Mouse (Mus musculus) limb, embryonic 13.5 days (tissue): Measurements from ENCODE around the gene Fbxl14. TPM values are rescaled to one million over a fixed set of nuclear protein-coding genes. Genes with fewer than 3 reads are reported as not detected.

Experiments used
- ATAC-seq: fragments of 200-750 bp; cut with Nextera tagmentation; 2 replicates; pipeline ENCODE4 v1.8.0; 2017; ENCODE audit warnings: low read depth, moderate number of reproducible peaks, moderate TSS enrichment; ENCODE audit not compliant: low FRiP score
- H3K27ac ChIP-seq: fragments of 300-500 bp; sonication (generic); 2 replicates; pipeline ENCODE4 v1.5.1; 2015; ENCODE audit warnings: inconsistent platforms, mild to moderate bottlenecking, moderate library complexity
- H3K27me3 ChIP-seq: fragments of 300-500 bp; sonication (generic); 2 replicates; pipeline ENCODE4 v1.6.1; 2015; ENCODE audit warnings: mild to moderate bottlenecking, inconsistent platforms
- H3K36me3 ChIP-seq: fragments of 300-500 bp; sonication (generic); 2 replicates; pipeline ENCODE4 v1.6.1; 2015; ENCODE audit warnings: inconsistent platforms, mild to moderate bottlenecking, moderate library complexity
- H3K4me1 ChIP-seq: fragments of 300-500 bp; sonication (generic); 2 replicates; pipeline ENCODE4 v1.6.1; 2015; ENCODE audit warnings: inconsistent platforms
- H3K4me2 ChIP-seq: fragments of 300-500 bp; sonication (generic); replicated peaks from 2 replicates; pipeline ENCODE4 v1.6.1; 2015; ENCODE audit warnings: inconsistent platforms, mild to moderate bottlenecking, moderate library complexity
- H3K4me3 ChIP-seq: fragments of 300-500 bp; sonication (generic); 2 replicates; pipeline ENCODE4 v1.5.1; 2015; ENCODE audit warnings: moderate library complexity, mild to moderate bottlenecking, inconsistent platforms
- H3K9ac ChIP-seq: fragments of 300-500 bp; sonication (generic); 2 replicates; pipeline ENCODE4 v1.6.1; 2015; ENCODE audit warnings: mild to moderate bottlenecking, inconsistent platforms
- H3K9me3 ChIP-seq: fragments of 300-500 bp; sonication (generic); 2 replicates; pipeline ENCODE4 v1.6.1; 2016; ENCODE audit warnings: inconsistent platforms
- WGBS: fragments of 180-500 bp; shearing (Covaris S2); methylation state at CpG from one replicate; pipeline ENCODE4 v1.1.7; 2015; 5-methylcytosine and 5-hydroxymethylcytosine counted together
- polyA plus RNA-seq: library from polyadenylated mRNA; unstranded; fragments of >200 nt; fragmentation: Nextera tagmentation; extraction: Ambion mirVana; gene quantifications from 2 replicates; pipeline ENCODE4 v1.2.1, GENCODE M21; 2015

Gene Fbxl14
- polyA plus RNA-seq, 1 experiment from 2014 or later: 2.9 TPM

DNA sequence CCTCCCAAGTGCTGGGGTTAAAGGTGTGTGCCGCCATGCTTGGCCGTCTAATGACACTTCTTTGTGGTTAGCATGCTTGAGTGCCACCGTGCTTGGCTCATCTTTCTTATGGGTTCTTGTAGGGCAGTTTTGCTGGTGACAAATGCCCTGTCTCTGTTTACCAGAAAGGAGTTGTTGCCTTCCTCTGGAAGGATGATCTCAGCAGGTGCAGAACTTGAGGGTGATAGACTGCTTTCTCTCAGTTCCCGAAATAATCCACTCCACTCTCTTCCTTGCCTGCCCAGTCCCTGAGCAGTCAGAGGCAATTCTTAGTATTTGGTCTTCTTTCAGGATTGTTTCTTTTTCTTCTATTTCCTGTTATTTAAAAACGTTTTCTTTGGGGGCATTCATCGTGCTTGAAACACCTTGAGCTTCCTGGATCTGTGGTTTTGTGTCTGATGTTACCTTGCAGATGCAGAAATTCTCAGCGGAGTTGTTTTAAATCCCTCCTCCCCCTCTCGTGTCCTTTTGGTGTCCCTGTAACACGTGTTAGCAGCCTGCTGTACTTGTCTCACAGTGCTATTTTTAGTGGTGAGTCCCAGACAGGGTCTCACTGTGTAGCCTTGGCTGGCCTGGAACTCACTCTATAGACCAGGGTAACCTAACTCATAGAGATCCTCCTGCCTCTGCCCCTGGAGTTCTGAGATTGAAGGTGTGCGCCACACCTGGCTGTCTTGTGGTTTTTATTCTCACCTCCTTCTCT, 29.3 kb downstream of the Fbxl14 start:
- Histone ChIP-seq H3K4me2 (no peak overlapping the region), H3K4me3 (no peak overlapping the region), H3K27ac (no peak overlapping the region), H3K36me3 (no peaks in the 10 kb centered on the region), H3K27me3 (no peaks in the 10 kb centered on the region), H3K9ac (no peak overlapping the region), H3K9me3 (no peaks in the 10 kb centered on the region), H3K4me1 (peaks cover 19% of the 10 kb centered on the region)
- 80% methylated on average over 10 of the region's 10 CpGs for WGBS
- ATAC-seq: no peak

DNA sequence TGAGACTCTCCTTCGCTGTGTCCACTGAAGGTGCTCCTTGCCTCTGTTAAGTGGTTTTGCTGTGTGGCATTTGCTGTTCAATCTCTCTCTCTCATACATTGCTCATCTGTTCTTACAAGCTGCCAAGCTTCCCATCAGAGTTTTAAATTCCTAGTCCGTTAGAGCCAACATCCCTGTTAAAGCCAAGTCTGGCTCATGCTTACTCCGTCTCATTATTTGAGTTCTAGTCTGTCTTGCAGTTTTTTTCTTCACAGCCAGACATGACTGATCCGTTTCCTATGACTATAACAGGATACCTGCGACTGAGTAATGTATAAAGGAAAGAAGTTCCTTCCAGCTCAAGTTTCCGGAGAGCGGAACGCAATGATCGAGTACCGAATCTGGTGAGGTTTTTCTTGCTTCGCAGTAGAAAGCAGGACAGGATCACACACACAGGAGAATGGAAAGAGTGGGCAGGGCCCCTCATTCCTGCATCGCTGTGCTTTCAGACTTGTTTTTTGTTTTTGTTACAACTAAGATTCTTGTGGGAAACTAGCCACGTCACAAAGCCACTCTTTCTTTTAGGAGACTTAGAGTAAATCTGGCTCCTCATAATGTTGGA, 30.1 kb downstream of the Fbxl14 start:
- Histone ChIP-seq H3K36me3 (no peaks in the 10 kb centered on the region), H3K27ac (no peak overlapping the region), H3K9ac (no peak overlapping the region), H3K4me2 (no peak overlapping the region), H3K4me1 (peaks cover 26% of the 10 kb centered on the region), H3K4me3 (no peak overlapping the region), H3K9me3 (no peaks in the 10 kb centered on the region), H3K27me3 (no peaks in the 10 kb centered on the region)
- 89% methylated on average over 13 of the region's 13 CpGs for WGBS
- no peak for ATAC-seq

GRCm38 (mm10) chr6:119512701-119513100, 33.2 kb downstream of the Fbxl14 start:
- WGBS: 93% methylated on average over 11 of the region's 11 CpGs
- H3K9me3 ChIP-seq: no peaks in the 10 kb centered on the region
- no peak overlapping the region for H3K9ac ChIP-seq
- ATAC-seq: no peak
- no peak overlapping the region for H3K27ac ChIP-seq
- no peaks in the 10 kb centered on the region for H3K36me3 ChIP-seq
- no peaks in the 10 kb centered on the region for H3K27me3 ChIP-seq
- H3K4me1 ChIP-seq: peaks cover 33% of the 10 kb centered on the region
- no peak overlapping the region for H3K4me2 ChIP-seq
- no peak overlapping the region for H3K4me3 ChIP-seq

GRCm38 (mm10) chr6:119513452-119513851, 34.0 kb downstream of the Fbxl14 start:
- Histone ChIP-seq H3K36me3 (no peaks in the 10 kb centered on the region), H3K9ac (no peak overlapping the region), H3K4me2 (no peak overlapping the region), H3K9me3 (no peaks in the 10 kb centered on the region), H3K4me3 (no peak overlapping the region), H3K27me3 (no peaks in the 10 kb centered on the region), H3K4me1 (peaks cover 33% of the 10 kb centered on the region), H3K27ac (no peak overlapping the region)
- 70% methylated on average over 5 of the region's 5 CpGs for WGBS
- no peak for ATAC-seq

DNA sequence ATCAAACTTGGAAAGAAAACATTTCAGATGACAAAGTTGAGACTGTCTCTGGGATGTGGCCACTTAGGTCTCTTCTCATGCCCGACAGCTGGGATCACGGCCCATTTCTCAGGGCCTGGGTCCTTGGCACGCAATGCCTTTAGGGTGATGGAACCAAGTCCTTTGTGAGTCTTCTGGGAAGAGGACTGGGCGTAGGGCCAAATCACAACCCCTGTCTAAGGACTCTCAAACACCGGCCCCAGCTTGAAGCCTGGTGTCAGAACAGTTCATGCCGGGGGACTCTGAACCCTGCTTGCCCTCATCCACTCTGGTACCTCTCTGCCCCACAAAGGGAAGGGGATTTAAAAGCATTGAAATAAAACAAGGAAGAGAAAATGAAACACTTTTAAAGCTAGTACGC, 34.6 kb downstream of the Fbxl14 start:
- no peaks in the 10 kb centered on the region for H3K9me3 ChIP-seq
- peaks cover 33% of the 10 kb centered on the region for H3K4me1 ChIP-seq
- H3K36me3 ChIP-seq: no peaks in the 10 kb centered on the region
- no peaks in the 10 kb centered on the region for H3K27me3 ChIP-seq
- WGBS: 72% methylated on average over 7 of the region's 7 CpGs
- no peak overlapping the region; the same call in 1 of the 2 replicates for H3K9ac ChIP-seq
- H3K4me3 ChIP-seq: no peak overlapping the region
- no peak overlapping the region for H3K27ac ChIP-seq
- H3K4me2 ChIP-seq: no peak overlapping the region
- no peak for ATAC-seq

DNA sequence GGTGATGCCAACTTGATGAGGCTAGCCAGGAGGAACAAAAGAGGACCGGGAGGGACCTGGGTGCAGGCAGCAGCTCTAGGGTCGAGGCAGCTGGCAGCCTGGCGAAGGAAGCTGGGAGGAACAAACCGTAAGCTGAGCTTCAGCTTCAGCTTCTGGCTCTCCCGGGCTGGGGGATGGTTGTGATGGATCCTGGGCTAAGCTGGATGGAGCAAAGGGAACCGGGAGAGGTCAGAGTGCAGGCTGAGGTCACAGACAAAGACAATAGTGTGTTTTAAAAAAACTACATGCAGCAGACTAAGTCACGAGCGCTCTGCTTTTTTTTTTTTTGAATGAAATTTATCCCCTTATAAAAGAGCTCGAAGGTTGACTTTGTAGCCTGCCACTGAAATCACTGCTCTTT, 41.3 kb downstream of the Fbxl14 start:
- Histone ChIP-seq H3K9ac (no peak overlapping the region), H3K9me3 (no peaks in the 10 kb centered on the region), H3K4me2 (no peak overlapping the region), H3K36me3 (no peaks in the 10 kb centered on the region), H3K27ac (no peak overlapping the region), H3K27me3 (no peaks in the 10 kb centered on the region), H3K4me3 (no peak overlapping the region), H3K4me1 (peaks cover 22% of the 10 kb centered on the region)
- ATAC-seq: no peak
- 63% methylated on average over 9 of the region's 9 CpGs for WGBS

- Histone ChIP-seq H3K9ac (no peak overlapping the region), H3K4me2 (no peak overlapping the region), H3K4me1 (peaks cover 22% of the 10 kb centered on the region), H3K36me3 (no peaks in the 10 kb centered on the region), H3K27ac (no peak overlapping the region), H3K27me3 (no peaks in the 10 kb centered on the region), H3K9me3 (no peaks in the 10 kb centered on the region), H3K4me3 (no peak overlapping the region)
- 81% methylated on average over 3 of the region's 3 CpGs for WGBS
- ATAC-seq: no peak
Measured at GRCm38 (mm10) chr6:119521482-119521900, 42.0 kb downstream of the Fbxl14 start.

- ATAC-seq: no peak
- H3K27ac ChIP-seq: no peak overlapping the region
Measured at GRCm38 (mm10) chr6:119521931-119522391, 42.5 kb downstream of the Fbxl14 start.

DNA sequence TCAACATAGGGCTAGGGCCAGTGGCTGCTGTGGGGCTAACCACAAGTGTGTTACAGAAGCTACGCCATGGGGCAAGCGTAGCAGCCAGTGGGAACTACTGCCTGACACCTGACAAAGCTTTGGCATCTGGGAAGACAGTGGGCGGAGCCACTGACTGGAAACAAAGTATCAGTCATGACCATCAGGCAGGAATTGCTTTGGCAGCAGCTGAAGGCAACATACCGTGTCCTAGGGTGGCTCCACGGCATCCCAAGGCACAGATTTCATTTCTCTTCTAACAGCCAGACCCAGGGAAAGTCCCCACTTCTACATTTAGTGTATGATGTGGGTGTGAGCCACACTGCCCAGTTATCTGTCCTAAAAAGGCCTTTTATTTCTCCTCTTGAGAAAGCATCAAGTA, 47.0 kb downstream of the Fbxl14 start:
- ATAC-seq: no peak
- Histone ChIP-seq H3K4me1 (peaks cover 20% of the 10 kb centered on the region), H3K4me3 (no peak overlapping the region), H3K27ac (no peak overlapping the region), H3K9me3 (no peaks in the 10 kb centered on the region), H3K9ac (no peak overlapping the region), H3K36me3 (no peaks in the 10 kb centered on the region), H3K4me2 (no peak overlapping the region), H3K27me3 (no peaks in the 10 kb centered on the region)
- 82% methylated on average over 5 of the region's 5 CpGs for WGBS

More at GRCm38 (mm10) chr6:119521931-119522391, 42.5 kb downstream of the Fbxl14 start:
- Histone ChIP-seq H3K4me1 (peaks cover 22% of the 10 kb centered on the region), H3K9ac (no peak overlapping the region), H3K27me3 (no peaks in the 10 kb centered on the region), H3K9me3 (no peaks in the 10 kb centered on the region), H3K4me3 (no peak overlapping the region), H3K4me2 (no peak overlapping the region), H3K36me3 (no peaks in the 10 kb centered on the region)
- 27% methylated on average over 3 of the region's 3 CpGs for WGBS

- no peak for ATAC-seq
- H3K4me3 ChIP-seq: no peak overlapping the region
- H3K9me3 ChIP-seq: no peaks in the 10 kb centered on the region; the same call in 1 of the 2 replicates
- WGBS: 81% methylated on average over 3 of the region's 3 CpGs
- H3K4me1 ChIP-seq: no peaks in the 10 kb centered on the region
- H3K27ac ChIP-seq: no peak overlapping the region
- no peak overlapping the region for H3K4me2 ChIP-seq
- no peak overlapping the region for H3K9ac ChIP-seq
- no peaks in the 10 kb centered on the region for H3K36me3 ChIP-seq
- H3K27me3 ChIP-seq: no peaks in the 10 kb centered on the region
Measured at GRCm38 (mm10) chr6:119529659-119530058, 50.2 kb downstream of the Fbxl14 start.
